Mouse (Mus musculus) kidney, embryonic 15.5 days (tissue): ENCODE data around the gene Slco1a5. TPM values are rescaled to one million over a fixed set of nuclear protein-coding genes. Genes with fewer than 3 reads are reported as not detected.

Source experiments
- ATAC-seq: fragments of 200-750 bp; cut with Nextera tagmentation; replicated peaks from 2 replicates; pipeline ENCODE4 v1.8.0; 2017; ENCODE audit warnings: moderate TSS enrichment; ENCODE audit not compliant: low FRiP score
- H3K27ac ChIP-seq: fragments of 300-500 bp; sonication (generic); 2 replicates; pipeline ENCODE4 v1.5.1; 2015; ENCODE audit warnings: mild to moderate bottlenecking, inconsistent platforms
- H3K27me3 ChIP-seq: fragments of 300-500 bp; sonication (generic); 2 replicates; pipeline ENCODE4 v1.6.1; 2015; ENCODE audit warnings: inconsistent platforms
- H3K36me3 ChIP-seq: fragments of 300-500 bp; sonication (generic); 2 replicates; pipeline ENCODE4 v1.6.1; 2015; ENCODE audit warnings: inconsistent platforms
- H3K4me1 ChIP-seq: fragments of 300-500 bp; sonication (generic); 2 replicates; pipeline ENCODE4 v1.6.1; 2015; ENCODE audit warnings: inconsistent platforms
- H3K4me2 ChIP-seq: fragments of 300-500 bp; sonication (generic); 2 replicates; pipeline ENCODE4 v1.6.1; 2015; ENCODE audit warnings: moderate library complexity, mild to moderate bottlenecking, inconsistent platforms
- H3K4me3 ChIP-seq: fragments of 300-500 bp; sonication (generic); replicated peaks from 2 replicates; pipeline ENCODE4 v1.5.1; 2015; ENCODE audit warnings: mild to moderate bottlenecking, inconsistent platforms
- H3K9ac ChIP-seq: fragments of 300-500 bp; sonication (generic); 2 replicates; pipeline ENCODE4 v1.6.1; 2015; ENCODE audit warnings: mild to moderate bottlenecking, inconsistent platforms
- H3K9me3 ChIP-seq: fragments of 300-500 bp; sonication (generic); replicated peaks from 2 replicates; pipeline ENCODE4 v1.6.1; 2016; ENCODE audit warnings: inconsistent platforms
- WGBS: fragments of 180-500 bp; shearing (Covaris S2); methylation state at CpG from one replicate; pipeline ENCODE4 v1.1.7; 2015; ENCODE audit warnings: mixed read lengths; 5-methylcytosine and 5-hydroxymethylcytosine counted together
- polyA plus RNA-seq: library from polyadenylated mRNA; unstranded; fragments of >200 nt; fragmentation: Nextera tagmentation; extraction: Ambion mirVana; gene quantifications from 2 replicates; pipeline ENCODE4 v1.2.1, GENCODE M21; 2015

The Slco1a5 gene
- polyA plus RNA-seq, 1 experiment from 2014 or later = 0.12 TPM

GRCm38 (mm10) chr6:142345440-142346038 lies 22.8 kb upstream of the Slco1a5 start, which contains the start of gene Pyroxd1:
Gene Pyroxd1, plus strand, starts transcription at chr6:142345654.
- Histone ChIP-seq H3K9ac (peak within 1 kb of the TSS; percentile 57), H3K4me2 (peak within 1 kb of the TSS; percentile 57), H3K4me1 (peaks cover 9% of the 10 kb centered on the region), H3K27me3 (no peaks in the 10 kb centered on the region), H3K4me3 (peak within 1 kb of the TSS; percentile 60), H3K36me3 (peaks cover 14% of the 10 kb centered on the region), H3K27ac (peak within 1 kb of the TSS; percentile 81), H3K9me3 (no peaks in the 10 kb centered on the region)
- WGBS = under 1% methylated on average over 48 of the region's 48 CpGs
- ATAC-seq = peak; percentile 96

GRCm38 (mm10) chr6:142343561-142343960 lies 20.8 kb upstream of the Slco1a5 start:
- peaks cover 9% of the 10 kb centered on the region for H3K4me1 ChIP-seq
- no peak overlapping the region for H3K4me2 ChIP-seq
- no peak overlapping the region for H3K27ac ChIP-seq
- H3K36me3 ChIP-seq = no peaks in the 10 kb centered on the region
- no peak overlapping the region for H3K9ac ChIP-seq
- 68% methylated on average over 2 of the region's 2 CpGs for WGBS
- H3K9me3 ChIP-seq = no peaks in the 10 kb centered on the region
- no peak overlapping the region for H3K4me3 ChIP-seq
- ATAC-seq = no peak
- no peaks in the 10 kb centered on the region for H3K27me3 ChIP-seq

- Histone ChIP-seq H3K4me3 (no peak overlapping the region), H3K9ac (no peak overlapping the region), H3K36me3 (no peaks in the 10 kb centered on the region), H3K4me1 (no peaks in the 10 kb centered on the region), H3K9me3 (no peaks in the 10 kb centered on the region), H3K4me2 (no peak overlapping the region), H3K27me3 (no peaks in the 10 kb centered on the region), H3K27ac (no peak overlapping the region)
- ATAC-seq = no peak
- 46% methylated on average over 2 of the region's 2 CpGs for WGBS
Observed at GRCm38 (mm10) chr6:142339576-142339975, 16.8 kb upstream of the Slco1a5 start.

GRCm38 (mm10) chr6:142338961-142339360 lies 16.2 kb upstream of the Slco1a5 start:
- 73% methylated on average over 2 of the region's 2 CpGs for WGBS
- H3K4me1 ChIP-seq = no peaks in the 10 kb centered on the region
- H3K4me3 ChIP-seq = no peak overlapping the region
- no peak for ATAC-seq
- H3K9me3 ChIP-seq = no peaks in the 10 kb centered on the region
- no peak overlapping the region for H3K27ac ChIP-seq
- no peak overlapping the region for H3K9ac ChIP-seq
- no peak overlapping the region for H3K4me2 ChIP-seq
- H3K36me3 ChIP-seq = no peaks in the 10 kb centered on the region
- H3K27me3 ChIP-seq = no peaks in the 10 kb centered on the region

GRCm38 (mm10) chr6:142329201-142329600 lies 6.4 kb upstream of the Slco1a5 start:
- no peaks in the 10 kb centered on the region for H3K36me3 ChIP-seq
- H3K9ac ChIP-seq = no peak overlapping the region
- ATAC-seq = no peak
- 72% methylated on average over 1 of the region's 1 CpGs for WGBS
- no peak overlapping the region for H3K4me2 ChIP-seq
- H3K27me3 ChIP-seq = no peaks in the 10 kb centered on the region
- no peak overlapping the region for H3K4me3 ChIP-seq
- H3K27ac ChIP-seq = no peak overlapping the region
- H3K4me1 ChIP-seq = no peaks in the 10 kb centered on the region
- H3K9me3 ChIP-seq = no peaks in the 10 kb centered on the region

- Histone ChIP-seq H3K27ac (no peak overlapping the region), H3K9me3 (no peaks in the 10 kb centered on the region), H3K27me3 (no peaks in the 10 kb centered on the region), H3K36me3 (no peaks in the 10 kb centered on the region), H3K4me2 (no peak overlapping the region), H3K4me1 (no peaks in the 10 kb centered on the region), H3K9ac (no peak overlapping the region), H3K4me3 (no peak overlapping the region)
- 81% methylated on average over 3 of the region's 3 CpGs for WGBS
- ATAC-seq = no peak
Observed at GRCm38 (mm10) chr6:142326598-142326997, 3.8 kb upstream of the Slco1a5 start.

GRCm38 (mm10) chr6:142317106-142317505 lies 5.7 kb downstream of the Slco1a5 start:
- ATAC-seq = no peak
- no peak overlapping the region for H3K9ac ChIP-seq
- H3K4me2 ChIP-seq = no peak overlapping the region
- no peaks in the 10 kb centered on the region for H3K4me1 ChIP-seq
- no peaks in the 10 kb centered on the region for H3K36me3 ChIP-seq
- no peak overlapping the region for H3K27ac ChIP-seq
- H3K27me3 ChIP-seq = no peaks in the 10 kb centered on the region
- no peaks in the 10 kb centered on the region for H3K9me3 ChIP-seq
- H3K4me3 ChIP-seq = no peak overlapping the region

- Histone ChIP-seq H3K36me3 (no peaks in the 10 kb centered on the region), H3K4me1 (no peaks in the 10 kb centered on the region), H3K9ac (no peak overlapping the region), H3K27me3 (no peaks in the 10 kb centered on the region), H3K9me3 (0 out of 2 replicates have a peak, but pooled peaks cover 3% of the 10 kb centered on the region), H3K4me3 (no peak overlapping the region), H3K4me2 (no peak overlapping the region), H3K27ac (no peak overlapping the region)
- WGBS = 81% methylated on average over 5 of the region's 5 CpGs
- ATAC-seq = no peak
Observed at GRCm38 (mm10) chr6:142314285-142314684, 8.5 kb downstream of the Slco1a5 start.

GRCm38 (mm10) chr6:142305076-142305475 lies 17.7 kb downstream of the Slco1a5 start:
- no peaks in the 10 kb centered on the region for H3K36me3 ChIP-seq
- no peaks in the 10 kb centered on the region for H3K27me3 ChIP-seq
- no peaks in the 10 kb centered on the region for H3K4me1 ChIP-seq
- no peak overlapping the region for H3K9ac ChIP-seq
- no peak overlapping the region for H3K4me3 ChIP-seq
- 0 out of 2 replicates have a peak, but pooled peaks cover 3% of the 10 kb centered on the region for H3K9me3 ChIP-seq
- ATAC-seq = no peak
- no peak overlapping the region for H3K4me2 ChIP-seq
- no peak overlapping the region for H3K27ac ChIP-seq

- no peak for ATAC-seq
- Histone ChIP-seq H3K9ac (no peak within 1 kb of the TSS), H3K9me3 (no peaks in the 10 kb centered on the region), H3K36me3 (no peaks in the 10 kb centered on the region), H3K4me1 (no peaks in the 10 kb centered on the region), H3K4me3 (no peak within 1 kb of the TSS), H3K4me2 (no peak within 1 kb of the TSS), H3K27ac (no peak within 1 kb of the TSS), H3K27me3 (no peaks in the 10 kb centered on the region)
- 63% methylated on average over 4 of the region's 4 CpGs for WGBS
Observed at GRCm38 (mm10) chr6:142298098-142298497, 24.7 kb downstream of the Slco1a5 start, which contains the start of gene Iapp. Gene Iapp, plus strand, starts transcription at chr6:142298423.

GRCm38 (mm10) chr6:142289413-142290118 lies 33.2 kb downstream of the Slco1a5 start:
- no peak overlapping the region for H3K9ac ChIP-seq
- H3K36me3 ChIP-seq = no peaks in the 10 kb centered on the region
- no peaks in the 10 kb centered on the region for H3K27me3 ChIP-seq
- no peak overlapping the region for H3K4me3 ChIP-seq
- no peaks in the 10 kb centered on the region for H3K4me1 ChIP-seq
- no peak overlapping the region for H3K4me2 ChIP-seq
- H3K9me3 ChIP-seq = no peaks in the 10 kb centered on the region
- WGBS = 60% methylated on average over 12 of the region's 12 CpGs
- H3K27ac ChIP-seq = no peak overlapping the region
- 0 out of 2 replicates have a peak, but pooled peaks have one; percentile 46 for ATAC-seq

- H3K27me3 ChIP-seq = no peaks in the 10 kb centered on the region
- ATAC-seq = peak; percentile 58
- 31% methylated on average over 4 of the region's 4 CpGs for WGBS
- no peak overlapping the region for H3K4me3 ChIP-seq
- H3K36me3 ChIP-seq = no peaks in the 10 kb centered on the region
- no peak overlapping the region for H3K9ac ChIP-seq
- H3K4me2 ChIP-seq = no peak overlapping the region
- H3K9me3 ChIP-seq = no peaks in the 10 kb centered on the region
- H3K27ac ChIP-seq = no peak overlapping the region
- H3K4me1 ChIP-seq = no peaks in the 10 kb centered on the region
Observed at GRCm38 (mm10) chr6:142275721-142276442, 46.9 kb downstream of the Slco1a5 start.
